Mouse (Mus musculus) heart, embryonic 16.5 days (tissue): ENCODE measurements around the gene Jam2. TPM values are rescaled to one million over a fixed set of nuclear protein-coding genes. Genes with fewer than 3 reads are reported as not detected.

Source experiments
- ATAC-seq: fragments of 200-750 bp; cut with Nextera tagmentation; replicated peaks from 2 replicates; pipeline ENCODE4 v1.8.0; 2017; ENCODE audit warnings: moderate number of reproducible peaks; ENCODE audit not compliant: insufficient read depth, low FRiP score; ENCODE audit errors: extremely low read depth
- H3K27ac ChIP-seq: fragments of 300-500 bp; sonication (generic); 2 replicates; pipeline ENCODE4 v1.5.1; 2014; ENCODE audit warnings: mild to moderate bottlenecking, low read length, control low read depth, moderate library complexity
- H3K27me3 ChIP-seq: fragments of 300-500 bp; sonication (generic); 2 replicates; pipeline ENCODE4 v1.6.1; 2014; ENCODE audit warnings: low read length, mixed read lengths; ENCODE audit not compliant: control insufficient read depth, insufficient read depth
- H3K36me3 ChIP-seq: fragments of 300-500 bp; sonication (generic); 2 replicates; pipeline ENCODE4 v1.6.1; 2014; ENCODE audit not compliant: control insufficient read depth, insufficient read depth
- H3K4me1 ChIP-seq: fragments of 300-500 bp; sonication (generic); 2 replicates; pipeline ENCODE4 v1.6.1; 2014; ENCODE audit warnings: low read length, mixed read lengths; ENCODE audit not compliant: control insufficient read depth, insufficient read depth
- H3K4me2 ChIP-seq: fragments of 300-500 bp; sonication (generic); 2 replicates; pipeline ENCODE4 v1.6.1; 2014; ENCODE audit warnings: low read depth, mild to moderate bottlenecking, control low read depth, low read length
- H3K4me3 ChIP-seq: fragments of 300-500 bp; sonication (generic); 2 replicates; pipeline ENCODE4 v1.5.1; 2014; ENCODE audit warnings: mild to moderate bottlenecking, control low read depth, low read length
- H3K9ac ChIP-seq: fragments of 300-500 bp; sonication (generic); 2 replicates; pipeline ENCODE4 v1.6.1; 2014; ENCODE audit warnings: low read length, control low read depth
- H3K9me3 ChIP-seq: fragments of 300-500 bp; sonication (generic); replicated peaks from 2 replicates; pipeline ENCODE4 v1.6.1; 2016; ENCODE audit warnings: low read length; ENCODE audit not compliant: control insufficient read depth
- WGBS: fragments of 180-500 bp; shearing (Covaris S2); extraction: QIAGEN DNeasy Blood & Tissue Kit; methylation state at CpG from one replicate; pipeline ENCODE4 v1.1.7; 2014; 5-methylcytosine and 5-hydroxymethylcytosine counted together
- polyA plus RNA-seq: library from polyadenylated mRNA; unstranded; fragments of >200 nt; fragmentation: Nextera tagmentation; extraction: Ambion mirVana; gene quantifications from 2 replicates; pipeline ENCODE4 v1.2.1, GENCODE M21; 2015

Gene Jam2
- polyA plus RNA-seq, result 8.5 and 9.8 TPM in 2 replicates

DNA sequence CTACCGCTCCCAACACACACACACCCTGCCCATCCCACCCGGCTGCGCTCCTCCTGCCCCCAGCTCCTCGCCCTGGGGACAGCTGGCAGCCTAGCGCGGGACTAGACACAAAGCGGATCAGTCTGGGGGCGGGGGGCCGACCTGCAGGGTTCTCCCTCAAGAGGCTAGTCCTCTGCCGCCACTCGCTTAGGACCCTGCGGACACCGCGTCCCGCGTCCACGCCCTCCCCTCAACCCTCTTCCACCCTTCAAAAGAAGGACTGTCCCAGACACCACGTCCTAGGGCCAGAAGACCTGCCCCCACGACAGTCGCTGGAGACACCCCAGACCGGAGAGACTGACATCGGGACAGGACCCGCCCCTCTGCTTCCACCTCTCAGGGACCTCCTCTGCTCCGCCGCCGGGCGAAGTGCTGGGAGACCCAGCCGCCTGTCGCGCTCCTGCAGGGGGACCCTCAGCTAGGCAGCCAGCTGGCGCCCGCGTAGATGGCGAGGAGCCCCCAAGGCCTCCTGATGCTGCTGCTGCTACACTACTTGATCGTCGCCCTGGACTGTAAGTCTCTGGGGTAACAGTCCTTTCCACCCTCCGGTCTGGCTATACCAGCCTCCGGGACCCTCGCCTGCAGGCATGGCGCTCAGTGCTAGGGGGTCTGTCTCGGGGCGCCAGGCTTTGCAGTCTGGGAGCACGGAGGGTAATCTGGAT, at the start of gene Jam2:
Gene Jam2, plus strand, starts transcription at position 121 of the 701 bp plus-strand sequence.
- H3K9me3 ChIP-seq, result peaks cover 1% of the 10 kb centered on the region
- peak within 1 kb of the TSS; percentile 61 for H3K4me3 ChIP-seq
- peak within 1 kb of the TSS; percentile 30 for H3K27ac ChIP-seq
- H3K27me3 ChIP-seq, result peaks cover 2% of the 10 kb centered on the region; the same call in 1 of the 2 replicates
- H3K9ac ChIP-seq, result peak within 1 kb of the TSS; percentile 73
- peaks cover 7% of the 10 kb centered on the region for H3K4me1 ChIP-seq
- peak; percentile 86 for ATAC-seq
- H3K4me2 ChIP-seq, result peak within 1 kb of the TSS; percentile 95
- under 1% methylated on average over 42 of the region's 43 CpGs for WGBS
- H3K36me3 ChIP-seq, result no peaks in the 10 kb centered on the region

DNA sequence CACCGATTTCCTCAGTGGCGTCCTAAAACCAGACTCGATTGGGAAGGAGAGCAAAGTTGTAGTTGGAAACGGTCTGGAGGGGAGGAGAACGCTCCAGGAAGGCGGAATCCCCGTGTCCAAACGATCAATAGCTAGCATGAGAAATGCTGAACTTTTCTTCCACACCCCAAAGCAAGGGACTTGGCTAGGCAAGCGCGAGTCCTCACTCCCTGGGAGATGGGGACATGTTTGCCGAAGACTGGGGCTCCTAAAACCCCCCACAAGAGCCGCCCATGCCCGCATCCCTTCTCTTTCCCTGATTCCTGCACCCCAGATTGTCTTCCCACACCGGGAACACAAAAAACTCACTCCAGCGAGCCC, 39.1 kb upstream of the Jam2 start:
- Histone ChIP-seq H3K4me1 (peaks cover 6% of the 10 kb centered on the region), H3K4me3 (peak overlapping the region; percentile 66), H3K27ac (0 out of 2 replicates have a peak overlapping the region, but pooled peaks have one; percentile 47), H3K27me3 (no peaks in the 10 kb centered on the region), H3K9me3 (no peaks in the 10 kb centered on the region), H3K9ac (peak overlapping the region; percentile 74), H3K4me2 (peak overlapping the region; percentile 67), H3K36me3 (peaks cover 13% of the 10 kb centered on the region)
- WGBS, result 0% methylated on average over 15 of the region's 15 CpGs
- ATAC-seq, result peak; percentile 35

DNA sequence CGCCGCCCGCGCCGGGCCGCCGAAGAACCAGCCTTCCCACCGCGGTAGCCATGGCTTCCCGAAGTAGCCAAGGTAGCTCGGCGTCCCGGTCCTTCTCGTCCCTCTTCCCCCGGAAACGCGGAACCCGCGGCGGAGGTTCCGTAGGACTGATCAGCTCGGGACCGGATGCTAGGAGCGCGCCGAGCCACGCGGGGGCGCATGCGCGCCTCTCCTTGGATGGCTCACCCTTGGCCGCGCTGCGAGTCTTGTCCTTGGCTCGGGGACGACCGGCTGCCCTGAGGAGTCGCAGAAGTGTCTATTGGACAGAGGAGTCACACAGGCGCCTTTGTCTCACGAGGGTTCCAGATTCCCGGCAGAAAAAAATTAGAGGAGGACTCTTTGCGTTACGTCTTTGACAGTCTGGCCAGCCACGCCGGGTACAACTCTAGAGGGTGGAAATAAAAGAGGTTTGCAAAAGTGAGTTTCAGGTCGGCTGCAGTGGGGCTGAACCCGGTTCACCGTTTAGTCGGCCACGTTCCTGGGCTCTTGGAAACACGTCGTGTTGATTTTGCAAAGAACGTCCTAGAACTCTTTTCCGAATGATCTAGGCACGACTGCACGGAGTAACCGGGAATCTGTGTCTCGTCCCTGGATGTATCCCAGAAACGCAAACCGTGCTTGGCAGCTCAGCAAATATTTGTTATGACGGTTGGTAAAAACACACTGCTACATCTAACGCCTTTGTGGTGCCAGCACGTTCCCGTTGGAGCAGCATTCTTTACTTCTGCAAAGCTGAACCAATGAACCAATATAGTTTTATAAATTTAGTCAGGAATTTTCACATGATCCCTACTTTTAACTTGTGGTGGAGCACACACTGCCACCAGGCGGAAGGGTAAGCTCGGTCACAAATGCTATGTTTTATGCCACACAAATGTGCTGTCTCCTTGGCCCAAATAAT, 38.5 kb upstream of the Jam2 start, which contains the start of gene Mrpl39:
Gene Mrpl39, minus strand, starts transcription at position 577 of the 940 bp plus-strand sequence.
- Histone ChIP-seq H3K4me1 (peaks cover 6% of the 10 kb centered on the region), H3K36me3 (peaks cover 9% of the 10 kb centered on the region), H3K9me3 (no peaks in the 10 kb centered on the region), H3K27me3 (no peaks in the 10 kb centered on the region), H3K9ac (peak within 1 kb of the TSS; percentile 89), H3K4me3 (peak within 1 kb of the TSS; percentile 66), H3K27ac (peak within 1 kb of the TSS; percentile 91), H3K4me2 (peak within 1 kb of the TSS; percentile 80)
- peak; percentile 99 for ATAC-seq
- WGBS, result under 1% methylated on average over 63 of the region's 66 CpGs

DNA sequence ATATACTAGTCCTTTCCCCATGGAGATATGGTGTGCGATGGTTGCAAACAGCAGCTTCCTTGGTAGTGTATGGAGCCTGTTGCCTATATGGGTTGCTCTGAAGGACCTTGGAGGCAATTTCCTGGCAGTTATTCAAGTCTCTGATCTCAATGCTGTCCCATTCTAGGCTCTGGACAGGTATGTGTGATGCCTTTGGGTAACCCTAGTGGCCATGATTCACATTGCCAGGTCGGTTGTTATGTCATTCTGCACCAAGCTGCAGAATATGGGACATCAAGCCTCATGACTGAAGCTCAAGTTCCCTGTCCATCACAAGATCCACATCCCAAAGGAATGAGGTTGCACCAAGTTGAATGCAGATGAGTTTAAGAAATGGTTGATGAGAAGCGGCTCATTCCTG, 36.6 kb upstream of the Jam2 start:
- Histone ChIP-seq H3K4me1 (peaks cover 6% of the 10 kb centered on the region), H3K27ac (no peak overlapping the region), H3K9ac (no peak overlapping the region), H3K36me3 (no peaks in the 10 kb centered on the region), H3K27me3 (no peaks in the 10 kb centered on the region), H3K9me3 (no peaks in the 10 kb centered on the region), H3K4me2 (no peak overlapping the region), H3K4me3 (no peak overlapping the region)
- no peak for ATAC-seq
- 78% methylated on average over 3 of the region's 3 CpGs for WGBS

DNA sequence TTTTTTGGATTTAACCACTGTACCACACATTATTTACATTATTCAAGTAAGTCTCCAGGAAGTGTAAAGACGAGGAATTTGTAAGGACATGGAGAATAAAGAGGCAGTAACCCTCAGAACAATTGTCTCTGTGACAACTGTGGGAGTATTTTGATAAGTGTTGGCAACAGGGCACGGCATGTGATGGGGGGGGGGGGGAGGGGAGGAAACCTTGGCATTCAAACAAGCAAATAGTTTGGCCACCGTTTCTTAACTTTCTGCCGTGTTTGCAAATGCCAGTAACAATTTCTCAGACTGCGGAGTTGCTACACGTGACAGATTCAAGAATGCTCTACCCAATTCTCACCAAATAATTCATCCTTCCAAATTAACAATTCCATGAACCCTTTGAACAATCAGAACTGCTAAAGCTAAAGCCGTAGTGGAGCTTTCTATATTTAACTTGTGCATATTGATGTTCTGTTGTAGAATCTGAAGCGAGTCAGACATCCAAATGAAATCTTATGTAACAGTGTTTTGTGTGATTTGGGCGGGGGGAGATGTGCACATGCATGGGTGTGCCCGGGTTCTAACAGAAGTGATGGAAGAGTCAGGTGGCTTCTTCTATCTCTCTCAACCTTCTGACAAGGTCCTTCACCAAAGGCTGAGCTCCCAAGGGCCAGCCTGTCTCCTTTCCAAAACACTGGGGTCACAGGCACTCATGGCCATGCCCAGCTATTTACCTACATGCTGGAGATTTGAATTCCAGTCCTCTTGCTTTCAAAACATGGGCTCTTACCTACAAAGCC, 29.0 kb upstream of the Jam2 start:
- peaks cover 2% of the 10 kb centered on the region; the same call in 1 of the 2 replicates for H3K4me1 ChIP-seq
- H3K27ac ChIP-seq, result no peak overlapping the region
- no peak for ATAC-seq
- peak overlapping the region; percentile 23; the same call in 1 of the 2 replicates for H3K4me2 ChIP-seq
- H3K36me3 ChIP-seq, result no peaks in the 10 kb centered on the region
- H3K4me3 ChIP-seq, result no peak overlapping the region
- no peaks in the 10 kb centered on the region for H3K27me3 ChIP-seq
- H3K9me3 ChIP-seq, result no peaks in the 10 kb centered on the region
- 57% methylated on average over 9 of the region's 10 CpGs for WGBS
- no peak overlapping the region for H3K9ac ChIP-seq

DNA sequence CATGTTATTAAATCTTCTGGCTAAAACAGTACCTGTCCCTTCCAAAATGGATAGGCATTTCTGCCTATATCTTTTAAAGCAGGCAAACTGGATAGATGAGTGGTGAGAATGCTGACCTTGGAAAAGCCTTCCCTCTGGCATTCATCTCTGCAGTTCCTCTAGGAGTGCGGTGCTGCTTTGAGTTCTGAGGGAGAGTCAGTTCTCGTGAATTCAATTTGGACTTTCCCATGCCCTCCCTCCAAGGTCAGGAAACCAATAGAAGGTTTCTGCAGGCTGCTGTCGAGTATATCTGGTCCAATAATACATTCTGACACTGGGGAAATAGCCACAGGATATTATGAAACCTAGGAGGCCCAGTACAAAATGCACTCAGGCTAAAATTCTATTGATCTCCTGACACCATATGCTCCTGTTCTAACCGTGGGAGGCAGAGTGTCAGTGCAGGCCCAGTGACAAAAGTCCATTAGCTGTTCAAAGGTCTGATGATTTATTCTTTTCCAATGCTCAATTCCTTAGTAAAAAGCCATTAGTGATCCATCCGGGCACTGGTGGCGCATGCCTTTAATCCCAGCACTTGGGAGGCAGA, 28.1 kb upstream of the Jam2 start:
- 67% methylated on average over 6 of the region's 6 CpGs for WGBS
- peaks cover 2% of the 10 kb centered on the region; the same call in 1 of the 2 replicates for H3K4me1 ChIP-seq
- no peaks in the 10 kb centered on the region for H3K27me3 ChIP-seq
- H3K36me3 ChIP-seq, result no peaks in the 10 kb centered on the region
- H3K27ac ChIP-seq, result no peak overlapping the region
- no peak for ATAC-seq
- H3K4me3 ChIP-seq, result no peak overlapping the region
- H3K4me2 ChIP-seq, result no peak overlapping the region
- H3K9ac ChIP-seq, result no peak overlapping the region
- no peaks in the 10 kb centered on the region; the same call in 1 of the 2 replicates for H3K9me3 ChIP-seq

DNA sequence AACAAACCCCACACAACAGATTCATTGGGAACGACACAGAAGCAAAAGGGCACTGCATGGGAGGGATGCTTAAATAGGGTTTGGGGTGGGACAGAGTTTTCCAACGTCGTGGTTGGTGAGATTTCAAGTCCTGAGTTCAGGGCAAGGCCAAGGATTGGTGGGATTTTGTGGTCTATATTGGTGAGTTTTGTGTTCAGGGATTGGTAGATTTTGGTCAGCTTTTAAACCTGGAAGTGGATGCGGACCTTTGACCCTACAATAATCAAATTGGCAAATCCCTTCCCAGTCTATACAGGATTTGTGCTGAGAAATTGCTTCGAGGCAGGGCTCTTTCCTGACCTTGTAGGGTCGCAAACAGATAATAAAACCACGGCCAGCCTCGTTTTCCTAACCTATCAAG, 6.0 kb upstream of the Jam2 start:
- ATAC-seq, result no peak
- WGBS, result 77% methylated on average over 8 of the region's 8 CpGs
- Histone ChIP-seq H3K4me2 (no peak overlapping the region), H3K27ac (no peak overlapping the region), H3K36me3 (no peaks in the 10 kb centered on the region), H3K4me3 (no peak overlapping the region), H3K9me3 (no peaks in the 10 kb centered on the region), H3K4me1 (0 out of 2 replicates have a peak, but pooled peaks cover under 1% of the 10 kb centered on the region), H3K9ac (no peak overlapping the region), H3K27me3 (peaks cover under 1% of the 10 kb centered on the region; the same call in 1 of the 2 replicates)

DNA sequence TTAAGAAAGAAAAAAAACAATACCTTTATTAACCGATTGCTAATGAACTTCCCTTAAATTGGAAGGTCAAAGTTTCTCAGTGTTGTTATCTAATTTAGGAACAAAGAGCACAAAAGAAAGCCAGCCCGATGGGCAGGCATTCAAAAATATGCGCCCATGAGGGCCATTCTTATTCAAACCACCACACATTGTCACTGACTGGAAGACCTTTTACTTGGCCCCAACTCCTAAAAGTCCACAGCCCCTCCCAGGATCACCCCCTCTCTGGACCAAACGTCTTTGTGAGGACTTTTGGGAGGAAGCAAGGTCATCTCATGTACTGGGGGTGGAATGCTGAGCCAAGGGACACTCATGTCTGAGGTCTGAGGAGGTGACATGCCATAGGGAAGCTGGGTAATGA, 4.7 kb upstream of the Jam2 start:
- H3K9ac ChIP-seq, result no peak overlapping the region
- H3K27ac ChIP-seq, result no peak overlapping the region
- no peak for ATAC-seq
- 67% methylated on average over 4 of the region's 4 CpGs for WGBS
- no peaks in the 10 kb centered on the region for H3K9me3 ChIP-seq
- no peaks in the 10 kb centered on the region for H3K36me3 ChIP-seq
- H3K4me2 ChIP-seq, result no peak overlapping the region
- no peak overlapping the region for H3K4me3 ChIP-seq
- peaks cover 5% of the 10 kb centered on the region; the same call in 1 of the 2 replicates for H3K4me1 ChIP-seq
- peaks cover 2% of the 10 kb centered on the region; the same call in 1 of the 2 replicates for H3K27me3 ChIP-seq
